ENCODE assay signal across 11 mouse cellular contexts in genomic region chr5:76665421-76665820, GRCm38 (mm10). TPM values are rescaled to one million over a fixed set of nuclear protein-coding genes. Genes with fewer than 3 reads are reported as not detected.
DNase-seq lines count a peak whose midpoint lies in the region; ATAC-seq lines count a peak whose summit lies in the region.
"Had no signal": no experiment of that assay in that cellular context is flagged by ENCODE, and none has a peak within 500 bp of the region (broad histone marks: within the 10 kb centered on the region; RNA-seq: fewer than 3 reads in every experiment).

No protein-coding gene starts in this region.

- no peaks in the 10 kb centered on the region; the same call in 1 of the 2 replicates for H3K4me1 ChIP-seq in intestine, embryonic 14.5 days (replicated peaks; ENCODE audit: control insufficient read depth, insufficient read depth, low read length)
- peaks cover 9% of the 10 kb centered on the region for H3K4me1 ChIP-seq in intestine, embryonic 16.5 days (ENCODE audit: control insufficient read depth, insufficient read depth, low read length)
- peaks cover 35% of the 10 kb centered on the region for H3K4me1 ChIP-seq in hindbrain, embryonic 14.5 days (replicated peaks; ENCODE audit: control insufficient read depth, insufficient read depth, low read length)
- H3K4me1 ChIP-seq in midbrain, embryonic 16.5 days (ENCODE audit: control insufficient read depth, insufficient read depth, low read length), result peaks cover 40% of the 10 kb centered on the region

- DNase-seq in intestine, embryonic 14.5 days (ENCODE audit: low spot score), result no peak
- peak; percentile 47 for DNase-seq in embryo, embryonic 9.5 days (ENCODE audit: extremely low spot score)
- peak; percentile 55 for DNase-seq in hindbrain, embryonic 14.5 days (ENCODE audit: low spot score)
- no peak for DNase-seq in gastrocnemius, postnatal 14 days
- DNase-seq in gastrocnemius, adult 18-20 months (ENCODE audit: low spot score), result no peak
- DNase-seq: cerebellum, adult 11 months; layer of hippocampus, adult 9-11 months had no signal

- H3K27me3 ChIP-seq in intestine, embryonic 14.5 days (replicated peaks; ENCODE audit: control insufficient read depth, insufficient read depth, low read length), result no peaks in the 10 kb centered on the region
- H3K27me3 ChIP-seq in intestine, embryonic 16.5 days (replicated peaks; ENCODE audit: control insufficient read depth, insufficient read depth, low read length), result no peaks in the 10 kb centered on the region
- H3K27me3 ChIP-seq in hindbrain, embryonic 14.5 days (ENCODE audit: control insufficient read depth, insufficient read depth, low read length), result no peaks in the 10 kb centered on the region
- no peaks in the 10 kb centered on the region for H3K27me3 ChIP-seq in midbrain, embryonic 16.5 days (ENCODE audit: control insufficient read depth, insufficient read depth, low read depth, low read length)

- peak; percentile 55; the same call in 1 of the 2 replicates for ATAC-seq in intestine, embryonic 14.5 days (replicated peaks; ENCODE audit: low FRiP score, low TSS enrichment, low read depth)
- no peak for ATAC-seq in intestine, embryonic 16.5 days
- peak; percentile 62; the same call in 1 of the 2 replicates for ATAC-seq in hindbrain, embryonic 14.5 days (ENCODE audit: low FRiP score)
- ATAC-seq in midbrain, embryonic 16.5 days, result peak; percentile 49; the same call in 1 of the 2 replicates
- no peak for ATAC-seq in granulocyte monocyte progenitor cell, adult 5-6 weeks (replicated peaks; ENCODE audit: poor library complexity, severe bottlenecking)

- H3K4me2 ChIP-seq in intestine, embryonic 14.5 days (ENCODE audit: low read length), result no peak overlapping the region
- H3K4me2 ChIP-seq in intestine, embryonic 16.5 days (ENCODE audit: low read depth, low read length), result no peak overlapping the region
- H3K4me2 ChIP-seq in hindbrain, embryonic 14.5 days (replicated peaks), result peak overlapping the region; percentile 19; the same call in 1 of the 2 replicates
- no peak overlapping the region for H3K4me2 ChIP-seq in midbrain, embryonic 16.5 days (ENCODE audit: low read length)

- WGBS in intestine, embryonic 14.5 days, result 23% methylated on average over 7 of the region's 7 CpGs
- WGBS in intestine, embryonic 16.5 days, result 30% methylated on average over 7 of the region's 7 CpGs
- WGBS in hindbrain, embryonic 14.5 days, result 3% methylated on average over 7 of the region's 7 CpGs
- 10% methylated on average over 7 of the region's 7 CpGs for WGBS in midbrain, embryonic 16.5 days

- H3K27ac ChIP-seq in intestine, embryonic 14.5 days (ENCODE audit: low read depth), result no peak overlapping the region
- H3K27ac ChIP-seq in intestine, embryonic 16.5 days (ENCODE audit: low read length), result no peak overlapping the region; the same call in 1 of the 2 replicates
- H3K27ac ChIP-seq in hindbrain, embryonic 14.5 days, result peak overlapping the region; percentile 73
- no peak overlapping the region; the same call in 1 of the 2 replicates for H3K27ac ChIP-seq in midbrain, embryonic 16.5 days (ENCODE audit: low read length)
- H3K27ac ChIP-seq: stomach, postnatal 0 days had no signal

- H3K9me3 ChIP-seq in intestine, embryonic 14.5 days (ENCODE audit: control insufficient read depth, low read length), result no peaks in the 10 kb centered on the region
- no peaks in the 10 kb centered on the region for H3K9me3 ChIP-seq in intestine, embryonic 16.5 days (ENCODE audit: control insufficient read depth, low read length)
- H3K9me3 ChIP-seq in hindbrain, embryonic 14.5 days (ENCODE audit: control insufficient read depth, low read length), result no peaks in the 10 kb centered on the region
- no peaks in the 10 kb centered on the region for H3K9me3 ChIP-seq in midbrain, embryonic 16.5 days (replicated peaks; ENCODE audit: control insufficient read depth, low read length, poor library complexity, severe bottlenecking)

- intact Hi-C loops in gastrocnemius, postnatal 14 days (cut with DNase I; ENCODE audit: low total_unique reads), result no loop called here

- H3K4me3 ChIP-seq in intestine, embryonic 14.5 days (ENCODE audit: low read depth, low read length), result no peak overlapping the region
- no peak overlapping the region for H3K4me3 ChIP-seq in intestine, embryonic 16.5 days (ENCODE audit: low read length)
- no peak overlapping the region for H3K4me3 ChIP-seq in hindbrain, embryonic 14.5 days (replicated peaks; ENCODE audit: low read length)
- no peak overlapping the region for H3K4me3 ChIP-seq in midbrain, embryonic 16.5 days (ENCODE audit: low read depth, low read length)

- no peaks in the 10 kb centered on the region for H3K36me3 ChIP-seq in intestine, embryonic 14.5 days (ENCODE audit: control insufficient read depth, insufficient read depth, low read length)
- no peaks in the 10 kb centered on the region for H3K36me3 ChIP-seq in intestine, embryonic 16.5 days (ENCODE audit: control insufficient read depth, insufficient read depth, low read length)
- H3K36me3 ChIP-seq in hindbrain, embryonic 14.5 days (replicated peaks; ENCODE audit: control insufficient read depth, insufficient read depth), result no peaks in the 10 kb centered on the region
- H3K36me3 ChIP-seq in midbrain, embryonic 16.5 days (ENCODE audit: control insufficient read depth, insufficient read depth, low read length), result no peaks in the 10 kb centered on the region

- H3K9ac ChIP-seq in intestine, embryonic 14.5 days (ENCODE audit: low read length), result no peak overlapping the region
- H3K9ac ChIP-seq in intestine, embryonic 16.5 days (ENCODE audit: low read depth, low read length), result no peak overlapping the region
- H3K9ac ChIP-seq in hindbrain, embryonic 14.5 days, result peak overlapping the region; percentile 40
- H3K9ac ChIP-seq in midbrain, embryonic 16.5 days (ENCODE audit: low read depth, low read length), result no peak overlapping the region

RNA-seq across cellular contexts. Expression of gene C530008M17Rik, which starts 9.1 kb away (rescaled TPM):
- 15.9 and 16.2 TPM in 2 replicates for polyA plus RNA-seq in intestine, embryonic 14.5 days (2014; fragmentation: Nextera tagmentation; extraction: Ambion mirVana)
- polyA plus RNA-seq in intestine, embryonic 16.5 days (2015; fragmentation: Nextera tagmentation; extraction: Ambion mirVana), result 10.6 and 11.1 TPM in 2 replicates
- 51.0 and 56.9 TPM in 2 replicates for polyA plus RNA-seq in hindbrain, embryonic 14.5 days (2014; fragmentation: Nextera tagmentation; extraction: Ambion mirVana)
- 58.3 and 74.4 TPM in 2 replicates for polyA plus RNA-seq in midbrain, embryonic 16.5 days (2015; fragmentation: Nextera tagmentation; extraction: Ambion mirVana)
- 1 to 10 TPM; 3.2 to 3.6 TPM for total RNA-seq in gastrocnemius, postnatal 14 days (2021)
- 0.17 and 6.0 TPM in 2 replicates for total RNA-seq in granulocyte monocyte progenitor cell, adult 5-6 weeks (2014; fragmentation: Nextera tagmentation)
- 0.10 and 0.52 TPM in 2 replicates for total RNA-seq in granulocyte monocyte progenitor cell, adult 5-6 weeks (2017)
- total RNA-seq in gastrocnemius, adult 18-20 months (2021), result 1 to 10 TPM; 2.8 TPM

Comparison
In these comparisons a context has a peak if more than half of its experiments do, and no peak if none do; other contexts are left out.
1. ATAC-seq: peak in intestine, embryonic 14.5 days (single experiment), hindbrain, embryonic 14.5 days (single experiment) and midbrain, embryonic 16.5 days (single experiment); none in intestine, embryonic 16.5 days (single experiment) and granulocyte monocyte progenitor cell, adult 5-6 weeks (single experiment).
2. DNase-seq: peak in embryo, embryonic 9.5 days (single experiment) and hindbrain, embryonic 14.5 days (single experiment); none in intestine, embryonic 14.5 days (single experiment), gastrocnemius, postnatal 14 days (single experiment) and gastrocnemius, adult 18-20 months (single experiment).